Mouse (Mus musculus) megakaryocyte, embryonic 14.5 days (primary cell): Measurements from ENCODE around the gene Rbak.

Source experiments
- FLI1 ChIP-seq: IDR thresholded peaks from 2 replicates; pipeline ENCODE4 v1.6.1; 2012; ENCODE audit warnings: low read length, inconsistent platforms, mixed read lengths
- GATA1 ChIP-seq: IDR thresholded peaks from 3 replicates; pipeline ENCODE4 v1.6.1; 2012; ENCODE audit warnings: mixed read lengths, low read length, inconsistent platforms, borderline replicate concordance

DNA sequence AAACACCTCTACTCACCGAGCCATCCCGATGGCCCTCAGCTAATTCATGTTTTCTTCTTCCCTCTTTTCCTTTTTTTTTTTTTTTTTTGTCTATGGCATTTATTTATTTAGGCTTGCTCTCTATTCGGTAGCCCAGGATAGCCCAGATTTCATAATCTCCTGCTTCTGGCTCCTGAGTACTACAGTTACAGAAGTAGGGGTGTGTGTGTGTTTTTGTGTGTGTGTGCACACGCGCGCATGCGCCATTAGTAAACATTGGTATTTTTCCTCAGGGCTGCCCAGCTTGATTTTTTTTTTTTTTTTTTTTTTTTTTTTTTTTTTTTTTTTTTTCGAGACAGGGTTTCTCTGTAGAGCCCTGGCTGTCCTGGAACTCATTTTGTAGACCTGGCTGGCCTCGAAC lies 54.5 kb downstream of the Rbak start:
- TF ChIP-seq FLI1 (no peak), GATA1 (no peak)
